Mouse (Mus musculus) megakaryocyte, embryonic 14.5 days (primary cell): ENCODE data around the gene Git2.

Experiments used
- FLI1 ChIP-seq: IDR thresholded peaks from 2 replicates; pipeline ENCODE4 v1.6.1; 2012; ENCODE audit warnings: low read length, inconsistent platforms, mixed read lengths
- GATA1 ChIP-seq: IDR thresholded peaks from 3 replicates; pipeline ENCODE4 v1.6.1; 2012; ENCODE audit warnings: mixed read lengths, low read length, inconsistent platforms, borderline replicate concordance

DNA sequence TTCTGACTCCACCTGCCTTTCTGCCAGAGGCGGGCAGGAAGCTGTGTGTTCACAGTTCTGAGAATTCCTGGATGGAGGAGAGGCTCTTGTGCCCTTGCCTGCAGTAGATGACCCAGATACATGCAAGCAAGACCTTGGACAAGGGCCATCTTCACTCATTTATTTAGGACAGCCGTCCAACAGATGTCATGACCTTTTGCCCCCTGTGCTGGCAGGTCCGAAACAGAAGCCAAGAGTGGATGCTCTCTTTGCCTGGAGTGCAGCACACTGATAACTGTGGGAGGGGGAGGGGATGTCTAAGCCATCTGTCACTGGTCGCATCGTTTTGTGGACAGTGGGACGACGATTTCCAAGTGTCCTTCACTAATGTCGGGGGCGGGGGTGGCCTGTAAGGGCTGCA, 19.9 kb upstream of the Git2 start:
- no peak for TF ChIP-seq GATA1
- TF ChIP-seq FLI1 = no peak
